ENCODE assay signal across 9 mouse cellular contexts in the genomic region with DNA sequence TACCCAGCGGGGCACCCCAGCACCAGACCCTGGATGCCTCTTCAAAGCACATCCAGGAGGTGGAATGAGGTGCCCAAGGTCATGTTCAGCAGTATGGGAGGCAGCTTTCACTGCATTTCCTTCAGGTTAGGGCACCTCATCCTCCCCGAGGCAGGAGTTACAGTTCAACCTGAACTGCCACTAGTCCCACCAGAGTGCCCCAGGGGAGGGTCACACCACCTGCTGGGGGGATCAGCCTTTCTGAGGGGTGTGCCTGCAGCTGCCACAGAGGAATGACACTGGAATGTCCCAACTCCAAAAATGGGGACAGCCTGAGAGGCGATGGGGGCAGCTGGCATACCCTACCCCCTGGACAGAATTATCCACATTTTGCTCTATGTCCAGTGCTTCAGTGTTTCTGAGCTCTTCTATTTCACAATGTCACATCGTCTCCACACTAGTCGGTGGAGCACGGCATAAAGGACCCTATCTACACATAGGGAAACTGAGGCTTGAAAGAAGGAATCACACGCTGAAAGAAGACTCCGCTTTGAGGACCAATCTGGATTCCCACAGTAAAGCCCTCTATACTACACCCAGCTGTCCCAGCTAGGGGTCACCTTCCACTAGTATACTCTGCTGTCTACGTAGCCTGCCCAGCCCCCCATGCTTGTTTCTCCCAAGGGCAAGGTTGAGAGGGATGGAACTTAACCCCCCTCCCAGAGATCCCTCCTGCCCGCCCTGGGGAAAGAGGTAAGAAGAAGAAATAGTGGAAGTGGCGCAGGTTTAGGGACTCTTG. TPM values are rescaled to one million over a fixed set of nuclear protein-coding genes. Genes with fewer than 3 reads are reported as not detected.
A peak's percentile ranks its signal among the peaks of the same experiment; 100 is the strongest.
DNase-seq lines count a peak whose midpoint lies in the region; ATAC-seq and TF ChIP-seq lines count a peak whose summit lies in the region.
"Had no signal": no experiment of that assay in that cellular context is flagged by ENCODE, and none has a peak within 500 bp of the region (broad histone marks: within the 10 kb centered on the region; RNA-seq: fewer than 3 reads in every experiment).

No protein-coding gene starts in this region.

- H3K27me3 ChIP-seq in testis, adult 2 months (ENCODE audit: control insufficient read depth, insufficient read depth, low read length) = no peaks in the 10 kb centered on the region
- H3K27me3 ChIP-seq in limb, embryonic 14.5 days (ENCODE audit: control insufficient read depth, insufficient read depth, low read length) = no peaks in the 10 kb centered on the region
- H3K27me3 ChIP-seq in stomach, embryonic 16.5 days (ENCODE audit: control insufficient read depth, insufficient read depth, low read length) = no peaks in the 10 kb centered on the region

- H3K9ac ChIP-seq in limb, embryonic 14.5 days (ENCODE audit: low read depth, low read length, severe bottlenecking) = peak overlapping the region; percentile 69
- peak overlapping the region; percentile 85 for H3K9ac ChIP-seq in stomach, embryonic 16.5 days (ENCODE audit: low read length)

- H3K4me3 ChIP-seq in testis, adult 2 months (ENCODE audit: control insufficient read depth, low read depth, low read length) = peak overlapping the region; percentile 89
- H3K4me3 ChIP-seq in limb, embryonic 14.5 days (replicated peaks; ENCODE audit: low read length) = peak overlapping the region; percentile 57
- peak overlapping the region; percentile 73 for H3K4me3 ChIP-seq in stomach, embryonic 16.5 days (replicated peaks; ENCODE audit: low read length)

- 27% methylated on average over 11 of the region's 11 CpGs for WGBS in limb, embryonic 14.5 days
- WGBS in stomach, embryonic 16.5 days = 40% methylated on average over 11 of the region's 11 CpGs

- H3K27ac ChIP-seq in testis, adult 2 months (ENCODE audit: control insufficient read depth, insufficient read depth, low read depth, low read length) = peak overlapping the region; percentile 47
- peak overlapping the region; percentile 50 for H3K27ac ChIP-seq in limb, embryonic 14.5 days (replicated peaks; ENCODE audit: low read depth, low read length)
- peak overlapping the region; percentile 94; the same call in 1 of the 2 replicates for H3K27ac ChIP-seq in stomach, embryonic 16.5 days (ENCODE audit: low read length)

- peak; percentile 48 for ATAC-seq in limb, embryonic 14.5 days (ENCODE audit: low FRiP score, low read depth)
- no peak for ATAC-seq in stomach, embryonic 16.5 days (ENCODE audit: insufficient read depth, low FRiP score)

- H3K36me3 ChIP-seq in testis, adult 2 months (ENCODE audit: control insufficient read depth, insufficient read depth, low read length) = no peaks in the 10 kb centered on the region
- H3K36me3 ChIP-seq in limb, embryonic 14.5 days (ENCODE audit: control insufficient read depth, insufficient read depth, low read length) = peaks cover 17% of the 10 kb centered on the region
- H3K36me3 ChIP-seq in stomach, embryonic 16.5 days (ENCODE audit: control insufficient read depth, insufficient read depth, low read length) = no peaks in the 10 kb centered on the region

- DNase-seq in cerebellum, postnatal 10 days = peak; percentile 34 to 47
- DNase-seq in cerebellum, adult 11-12 months = no peak
- no peak for DNase-seq in testis, postnatal 14 days (ENCODE audit: low spot score)
- DNase-seq in limb, embryonic 14.5 days (ENCODE audit: low spot score) = peak; percentile 36
- DNase-seq in left cerebral cortex, adult 9 months (ENCODE audit: low spot score in 2 of 2) = no peak
- DNase-seq in thymus, postnatal 0 days (ENCODE audit: low spot score) = no peak

- peak overlapping the region; percentile 96 for H3K4me2 ChIP-seq in limb, embryonic 14.5 days (replicated peaks; ENCODE audit: low read depth, low read length, severe bottlenecking)
- H3K4me2 ChIP-seq in stomach, embryonic 16.5 days (ENCODE audit: low read depth, low read length) = peak overlapping the region; percentile 90

- H3K9me3 ChIP-seq in limb, embryonic 14.5 days (ENCODE audit: control insufficient read depth, low read length) = no peaks in the 10 kb centered on the region
- no peaks in the 10 kb centered on the region for H3K9me3 ChIP-seq in stomach, embryonic 16.5 days (replicated peaks; ENCODE audit: control insufficient read depth, low read length)

- TF ChIP-seq POLR2A in testis, adult 2 months (IDR thresholded peaks at IDR 0.05; ENCODE audit: control insufficient read depth, low read depth, low read length) = no peak
- no peak for TF ChIP-seq POLR2A in limb, embryonic 14.5 days (IDR thresholded peaks at IDR 0.05; ENCODE audit: borderline replicate concordance, extremely low read depth, insufficient read depth, insufficient read length)

- peaks cover 32% of the 10 kb centered on the region for H3K4me1 ChIP-seq in testis, adult 2 months (ENCODE audit: control insufficient read depth, insufficient read depth, low read length)
- peaks cover 21% of the 10 kb centered on the region for H3K4me1 ChIP-seq in limb, embryonic 14.5 days (ENCODE audit: control insufficient read depth, insufficient read depth, low read length)
- peaks cover 24% of the 10 kb centered on the region for H3K4me1 ChIP-seq in stomach, embryonic 16.5 days (ENCODE audit: control insufficient read depth, insufficient read depth, low read length)

- TF ChIP-seq CTCF in testis, adult 2 months (IDR thresholded peaks at IDR 0.05; ENCODE audit: control insufficient read depth, insufficient read depth, insufficient replicate concordance, low read depth, low read length) = no peak

RNA-seq across cellular contexts. Expression of a gene that starts 1.3 kb away (rescaled TPM):
- polyA plus RNA-seq in testis, adult 2 months (2012; rRNA removed) = 16.3 and 19.0 TPM in 2 replicates
- 22.9 and 27.2 TPM in 2 replicates for polyA plus RNA-seq in limb, embryonic 14.5 days (2012; rRNA removed)
- 28.4 and 33.1 TPM in 2 replicates for polyA plus RNA-seq in limb, embryonic 14.5 days (2014; fragmentation: Nextera tagmentation; extraction: Ambion mirVana)
- polyA plus RNA-seq in stomach, embryonic 16.5 days (2015; fragmentation: Nextera tagmentation; extraction: Ambion mirVana) = 20.7 and 21.0 TPM in 2 replicates
- 22.8 and 26.5 TPM in 2 replicates for polyA plus RNA-seq in thymus, postnatal 0 days (2015; fragmentation: Nextera tagmentation; extraction: Ambion mirVana)

RNA-seq across cellular contexts. Expression of a gene that starts 1.5 kb away (rescaled TPM):
- 5.1 and 5.3 TPM in 2 replicates for polyA plus RNA-seq in testis, adult 2 months (2012; rRNA removed)
- 13.0 and 15.0 TPM in 2 replicates for polyA plus RNA-seq in limb, embryonic 14.5 days (2012; rRNA removed)
- 4.2 and 4.5 TPM in 2 replicates for polyA plus RNA-seq in limb, embryonic 14.5 days (2014; fragmentation: Nextera tagmentation; extraction: Ambion mirVana)
- 5.9 and 6.4 TPM in 2 replicates for polyA plus RNA-seq in stomach, embryonic 16.5 days (2015; fragmentation: Nextera tagmentation; extraction: Ambion mirVana)
- polyA plus RNA-seq in thymus, postnatal 0 days (2015; fragmentation: Nextera tagmentation; extraction: Ambion mirVana) = 1.8 TPM in 2 replicates
- polyA plus RNA-seq: erythroblast, embryonic 14.5 days had no signal

RNA-seq across cellular contexts. Expression of a gene that starts 13.6 kb away (rescaled TPM):
- polyA plus RNA-seq in testis, adult 2 months (2012; rRNA removed) = 66.5 and 73.1 TPM in 2 replicates
- polyA plus RNA-seq in limb, embryonic 14.5 days (2012; rRNA removed) = 49.3 and 57.9 TPM in 2 replicates
- polyA plus RNA-seq in limb, embryonic 14.5 days (2014; fragmentation: Nextera tagmentation; extraction: Ambion mirVana) = 57.4 and 59.7 TPM in 2 replicates
- 40.0 and 41.3 TPM in 2 replicates for polyA plus RNA-seq in stomach, embryonic 16.5 days (2015; fragmentation: Nextera tagmentation; extraction: Ambion mirVana)
- 62.4 and 66.1 TPM in 2 replicates for polyA plus RNA-seq in thymus, postnatal 0 days (2015; fragmentation: Nextera tagmentation; extraction: Ambion mirVana)

RNA-seq across cellular contexts. Expression of a gene that starts 29.8 kb away (rescaled TPM):
- polyA plus RNA-seq in testis, adult 2 months (2012; rRNA removed) = 32.0 and 33.5 TPM in 2 replicates
- 77.9 and 89.0 TPM in 2 replicates for polyA plus RNA-seq in limb, embryonic 14.5 days (2012; rRNA removed)
- polyA plus RNA-seq in limb, embryonic 14.5 days (2014; fragmentation: Nextera tagmentation; extraction: Ambion mirVana) = 165 and 176 TPM in 2 replicates
- polyA plus RNA-seq in stomach, embryonic 16.5 days (2015; fragmentation: Nextera tagmentation; extraction: Ambion mirVana) = 133 and 138 TPM in 2 replicates
- 196 and 207 TPM in 2 replicates for polyA plus RNA-seq in thymus, postnatal 0 days (2015; fragmentation: Nextera tagmentation; extraction: Ambion mirVana)

RNA-seq across cellular contexts. Expression of a gene that starts 39.4 kb away (rescaled TPM):
- polyA plus RNA-seq in testis, adult 2 months (2012; rRNA removed) = 42.2 and 43.3 TPM in 2 replicates
- polyA plus RNA-seq in limb, embryonic 14.5 days (2012; rRNA removed) = 39.4 and 46.7 TPM in 2 replicates
- 74.6 and 81.9 TPM in 2 replicates for polyA plus RNA-seq in limb, embryonic 14.5 days (2014; fragmentation: Nextera tagmentation; extraction: Ambion mirVana)
- polyA plus RNA-seq in stomach, embryonic 16.5 days (2015; fragmentation: Nextera tagmentation; extraction: Ambion mirVana) = 89.5 and 93.1 TPM in 2 replicates
- 77.3 and 85.7 TPM in 2 replicates for polyA plus RNA-seq in thymus, postnatal 0 days (2015; fragmentation: Nextera tagmentation; extraction: Ambion mirVana)

Comparison
In these comparisons a context has a peak if more than half of its experiments do, and no peak if none do; other contexts are left out.
1. DNase-seq: peak in cerebellum, postnatal 10 days (2 of 2) and limb, embryonic 14.5 days (single experiment); none in cerebellum, adult 11-12 months (single experiment), testis, postnatal 14 days (single experiment), left cerebral cortex, adult 9 months (0 of 2) and thymus, postnatal 0 days (single experiment).
2. Peak in every context shown above with its lines, with median percentiles within 50 percentile points of each other: H3K27ac ChIP-seq and H3K4me3 ChIP-seq.